Mouse (Mus musculus): ENCODE data around the gene Pcdh9. TPM values are rescaled to one million over a fixed set of nuclear protein-coding genes. Genes with fewer than 3 reads are reported as not detected.

Gene Pcdh9
- polyA plus RNA-seq, 1 experiment from 2014 or later = 141 TPM

- H3K4me2 ChIP-seq (ENCODE audit: low read length) = no peak overlapping the region
- H3K27me3 ChIP-seq (replicated peaks; ENCODE audit: control insufficient read depth, insufficient read depth, low read length) = no peaks in the 10 kb centered on the region
- H3K4me1 ChIP-seq (replicated peaks; ENCODE audit: control insufficient read depth, insufficient read depth, low read length) = no peaks in the 10 kb centered on the region
- no peak for ATAC-seq
- WGBS = 63% methylated on average over 1 of the region's 1 CpGs
- no peaks in the 10 kb centered on the region for H3K36me3 ChIP-seq (ENCODE audit: control insufficient read depth, insufficient read depth)
- H3K9me3 ChIP-seq (ENCODE audit: control insufficient read depth, low read length) = no peaks in the 10 kb centered on the region
- no peak overlapping the region for H3K4me3 ChIP-seq (replicated peaks; ENCODE audit: low read length)
- H3K27ac ChIP-seq (ENCODE audit: low read length) = no peak overlapping the region
- H3K9ac ChIP-seq (replicated peaks; ENCODE audit: low read depth, low read length) = no peak overlapping the region
Observed at GRCm38 (mm10) chr14:93719208-93719607, 171.3 kb downstream of the Pcdh9 start.

- ATAC-seq = peak; percentile 75
- WGBS = 67% methylated on average over 12 of the region's 12 CpGs
- no peaks in the 10 kb centered on the region; the same call in 1 of the 2 replicates for H3K4me1 ChIP-seq (replicated peaks; ENCODE audit: control insufficient read depth, insufficient read depth, low read length)
- no peaks in the 10 kb centered on the region for H3K9me3 ChIP-seq (ENCODE audit: control insufficient read depth, low read length)
- H3K36me3 ChIP-seq (ENCODE audit: control insufficient read depth, insufficient read depth) = no peaks in the 10 kb centered on the region
- H3K4me3 ChIP-seq (replicated peaks; ENCODE audit: low read length) = no peak overlapping the region
- no peaks in the 10 kb centered on the region for H3K27me3 ChIP-seq (replicated peaks; ENCODE audit: control insufficient read depth, insufficient read depth, low read length)
- no peak overlapping the region for H3K9ac ChIP-seq (replicated peaks; ENCODE audit: low read depth, low read length)
- no peak overlapping the region for H3K4me2 ChIP-seq (ENCODE audit: low read length)
- peak overlapping the region; percentile 65 for H3K27ac ChIP-seq (ENCODE audit: low read length)
Observed at GRCm38 (mm10) chr14:93713250-93713935, 177.1 kb downstream of the Pcdh9 start.

GRCm38 (mm10) chr14:93708651-93709050 is 181.8 kb downstream of the Pcdh9 start:
- Histone ChIP-seq H3K9me3 (ENCODE audit: control insufficient read depth, low read length) (no peaks in the 10 kb centered on the region), H3K4me3 (replicated peaks; ENCODE audit: low read length) (no peak overlapping the region), H3K4me1 (replicated peaks; ENCODE audit: control insufficient read depth, insufficient read depth, low read length) (no peaks in the 10 kb centered on the region; the same call in 1 of the 2 replicates), H3K36me3 (ENCODE audit: control insufficient read depth, insufficient read depth) (no peaks in the 10 kb centered on the region), H3K9ac (replicated peaks; ENCODE audit: low read depth, low read length) (no peak overlapping the region), H3K27ac (ENCODE audit: low read length) (no peak overlapping the region), H3K27me3 (replicated peaks; ENCODE audit: control insufficient read depth, insufficient read depth, low read length) (no peaks in the 10 kb centered on the region), H3K4me2 (ENCODE audit: low read length) (no peak overlapping the region)
- 71% methylated on average over 3 of the region's 3 CpGs for WGBS
- no peak for ATAC-seq

GRCm38 (mm10) chr14:93701385-93702101 is 188.9 kb downstream of the Pcdh9 start:
- WGBS = 17% methylated on average over 12 of the region's 12 CpGs
- no peaks in the 10 kb centered on the region for H3K27me3 ChIP-seq (replicated peaks; ENCODE audit: control insufficient read depth, insufficient read depth, low read length)
- peak; percentile 61 for ATAC-seq
- H3K9me3 ChIP-seq (ENCODE audit: control insufficient read depth, low read length) = no peaks in the 10 kb centered on the region
- no peaks in the 10 kb centered on the region for H3K36me3 ChIP-seq (ENCODE audit: control insufficient read depth, insufficient read depth)
- H3K4me1 ChIP-seq (replicated peaks; ENCODE audit: control insufficient read depth, insufficient read depth, low read length) = peaks cover 10% of the 10 kb centered on the region
- H3K27ac ChIP-seq (ENCODE audit: low read length) = peak overlapping the region; percentile 64
- peak overlapping the region; percentile 30 for H3K4me3 ChIP-seq (replicated peaks; ENCODE audit: low read length)
- peak overlapping the region; percentile 45 for H3K4me2 ChIP-seq (ENCODE audit: low read length)
- H3K9ac ChIP-seq (replicated peaks; ENCODE audit: low read depth, low read length) = 0 out of 2 replicates have a peak overlapping the region, but pooled peaks have one; percentile 25

- no peak overlapping the region for H3K9ac ChIP-seq (replicated peaks; ENCODE audit: low read depth, low read length)
- ATAC-seq = no peak
- WGBS = 55% methylated on average over 1 of the region's 1 CpGs
Observed at GRCm38 (mm10) chr14:93700916-93701315, 189.6 kb downstream of the Pcdh9 start.

GRCm38 (mm10) chr14:93684641-93685040 is 205.8 kb downstream of the Pcdh9 start:
- no peaks in the 10 kb centered on the region for H3K27me3 ChIP-seq (replicated peaks; ENCODE audit: control insufficient read depth, insufficient read depth, low read length)
- H3K9ac ChIP-seq (replicated peaks; ENCODE audit: low read depth, low read length) = no peak overlapping the region
- H3K9me3 ChIP-seq (ENCODE audit: control insufficient read depth, low read length) = peaks cover 6% of the 10 kb centered on the region
- H3K4me1 ChIP-seq (replicated peaks; ENCODE audit: control insufficient read depth, insufficient read depth, low read length) = no peaks in the 10 kb centered on the region
- no peak overlapping the region for H3K27ac ChIP-seq (ENCODE audit: low read length)
- no peak overlapping the region for H3K4me2 ChIP-seq (ENCODE audit: low read length)
- 38% methylated on average over 1 of the region's 1 CpGs for WGBS
- no peak for ATAC-seq
- H3K4me3 ChIP-seq (replicated peaks; ENCODE audit: low read length) = no peak overlapping the region
- no peaks in the 10 kb centered on the region for H3K36me3 ChIP-seq (ENCODE audit: control insufficient read depth, insufficient read depth)

More at GRCm38 (mm10) chr14:93700916-93701315, 189.6 kb downstream of the Pcdh9 start:
- Histone ChIP-seq H3K9me3 (ENCODE audit: control insufficient read depth, low read length) (no peaks in the 10 kb centered on the region), H3K4me2 (ENCODE audit: low read length) (peak overlapping the region; percentile 45), H3K36me3 (ENCODE audit: control insufficient read depth, insufficient read depth) (no peaks in the 10 kb centered on the region), H3K4me1 (replicated peaks; ENCODE audit: control insufficient read depth, insufficient read depth, low read length) (peaks cover 10% of the 10 kb centered on the region), H3K4me3 (replicated peaks; ENCODE audit: low read length) (no peak overlapping the region), H3K27ac (ENCODE audit: low read length) (no peak overlapping the region; the same call in 1 of the 2 replicates), H3K27me3 (replicated peaks; ENCODE audit: control insufficient read depth, insufficient read depth, low read length) (no peaks in the 10 kb centered on the region)

- Histone ChIP-seq H3K4me1 (replicated peaks; ENCODE audit: control insufficient read depth, insufficient read depth, low read length) (0 out of 2 replicates have a peak, but pooled peaks cover 2% of the 10 kb centered on the region), H3K4me3 (replicated peaks; ENCODE audit: low read length) (no peak overlapping the region), H3K36me3 (ENCODE audit: control insufficient read depth, insufficient read depth) (no peaks in the 10 kb centered on the region), H3K4me2 (ENCODE audit: low read length) (no peak overlapping the region), H3K9ac (replicated peaks; ENCODE audit: low read depth, low read length) (no peak overlapping the region), H3K27me3 (replicated peaks; ENCODE audit: control insufficient read depth, insufficient read depth, low read length) (no peaks in the 10 kb centered on the region), H3K9me3 (ENCODE audit: control insufficient read depth, low read length) (peaks cover 8% of the 10 kb centered on the region), H3K27ac (ENCODE audit: low read length) (peak overlapping the region; percentile 47; the same call in 1 of the 2 replicates)
- ATAC-seq = 0 out of 2 replicates have a peak, but pooled peaks have one; percentile 43
- WGBS = 80% methylated on average over 5 of the region's 5 CpGs
Observed at GRCm38 (mm10) chr14:93675273-93676068, 215.0 kb downstream of the Pcdh9 start.

GRCm38 (mm10) chr14:93653986-93654757 is 236.3 kb downstream of the Pcdh9 start:
- H3K9ac ChIP-seq (replicated peaks; ENCODE audit: low read depth, low read length) = no peak overlapping the region
- no peak for ATAC-seq
- H3K4me2 ChIP-seq (ENCODE audit: low read length) = no peak overlapping the region
- no peak overlapping the region for H3K4me3 ChIP-seq (replicated peaks; ENCODE audit: low read length)
- no peaks in the 10 kb centered on the region for H3K27me3 ChIP-seq (replicated peaks; ENCODE audit: control insufficient read depth, insufficient read depth, low read length)
- H3K27ac ChIP-seq (ENCODE audit: low read length) = no peak overlapping the region
- H3K9me3 ChIP-seq (ENCODE audit: control insufficient read depth, low read length) = peaks cover 2% of the 10 kb centered on the region; the same call in 1 of the 2 replicates
- H3K4me1 ChIP-seq (replicated peaks; ENCODE audit: control insufficient read depth, insufficient read depth, low read length) = no peaks in the 10 kb centered on the region
- 68% methylated on average over 9 of the region's 9 CpGs for WGBS
- no peaks in the 10 kb centered on the region for H3K36me3 ChIP-seq (ENCODE audit: control insufficient read depth, insufficient read depth)
